Mouse (Mus musculus) left cerebral cortex, postnatal 14 days (tissue): ENCODE results near the gene Shank2. TPM values are rescaled to one million over a fixed set of nuclear protein-coding genes. Genes with fewer than 3 reads are reported as not detected.

ENCODE experiments used
- DNase-seq, 2 experiments: peaks; one replicate each; pipeline ENCODE4 v3.0.0; 2021 to 2022; ENCODE audit warnings: low spot score in 2 of 2, mixed read lengths in 1 of 2
- intact Hi-C: fragments of 180-260 bp; cut with DNase I; formaldehyde crosslinking; loops from one replicate; pipeline ENCODE4 v1.15.1; 2025
- total RNA-seq, 2 experiments: library from RNA; stranded (reverse); gene quantifications; 2 replicates each; pipeline ENCODE4 v1.2.3; 2021

Gene Shank2
- total RNA-seq, 2 experiments from 2014 or later, result 170 to 187 TPM

DNA sequence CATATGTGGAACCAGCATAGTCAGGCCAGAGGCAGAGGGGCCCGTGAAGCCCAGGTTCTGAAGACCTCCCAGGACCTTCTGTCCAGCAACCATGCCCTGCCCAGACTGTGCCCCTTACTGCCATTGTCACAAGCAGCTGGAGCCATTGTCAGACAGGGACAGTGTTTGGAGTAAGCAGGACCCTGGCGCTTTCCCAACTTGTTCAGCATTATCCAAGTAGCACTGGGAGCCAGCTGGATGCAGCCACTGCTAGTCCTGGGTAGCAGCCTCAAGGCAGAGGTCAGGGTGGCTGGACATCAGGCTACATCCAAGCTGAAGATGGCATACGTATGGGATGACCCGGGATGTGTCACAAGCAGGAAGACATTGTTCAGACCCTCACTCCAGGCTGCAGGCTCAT is 187.7 kb downstream of the Shank2 start:
- intact Hi-C loops, result loop anchor here (10.0 kb wide), 1 partner anchor 285 kb away; no protein-coding TSS in a partner anchor
- no peak for DNase-seq

DNA sequence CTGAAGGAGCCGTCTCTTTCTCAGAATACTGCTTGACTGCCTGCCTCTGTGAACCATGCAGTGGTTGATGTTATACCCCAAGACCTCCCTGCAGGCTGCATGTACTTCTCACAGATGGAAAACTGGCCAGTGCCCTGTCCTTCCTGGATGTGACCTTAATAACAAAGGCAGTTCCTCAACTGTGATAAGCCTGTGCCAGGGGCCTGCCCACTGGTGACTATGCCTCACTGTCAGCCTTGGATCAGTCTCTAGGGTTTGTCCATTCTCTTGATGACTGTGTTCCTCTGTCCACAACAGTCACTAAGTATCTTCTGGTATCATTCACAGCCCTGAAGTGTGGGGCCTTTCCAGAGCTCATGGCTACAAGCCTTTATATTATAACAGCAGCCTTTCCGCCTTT is 196.8 kb downstream of the Shank2 start:
- no peak for DNase-seq
- intact Hi-C loops, result no loop called here

DNA sequence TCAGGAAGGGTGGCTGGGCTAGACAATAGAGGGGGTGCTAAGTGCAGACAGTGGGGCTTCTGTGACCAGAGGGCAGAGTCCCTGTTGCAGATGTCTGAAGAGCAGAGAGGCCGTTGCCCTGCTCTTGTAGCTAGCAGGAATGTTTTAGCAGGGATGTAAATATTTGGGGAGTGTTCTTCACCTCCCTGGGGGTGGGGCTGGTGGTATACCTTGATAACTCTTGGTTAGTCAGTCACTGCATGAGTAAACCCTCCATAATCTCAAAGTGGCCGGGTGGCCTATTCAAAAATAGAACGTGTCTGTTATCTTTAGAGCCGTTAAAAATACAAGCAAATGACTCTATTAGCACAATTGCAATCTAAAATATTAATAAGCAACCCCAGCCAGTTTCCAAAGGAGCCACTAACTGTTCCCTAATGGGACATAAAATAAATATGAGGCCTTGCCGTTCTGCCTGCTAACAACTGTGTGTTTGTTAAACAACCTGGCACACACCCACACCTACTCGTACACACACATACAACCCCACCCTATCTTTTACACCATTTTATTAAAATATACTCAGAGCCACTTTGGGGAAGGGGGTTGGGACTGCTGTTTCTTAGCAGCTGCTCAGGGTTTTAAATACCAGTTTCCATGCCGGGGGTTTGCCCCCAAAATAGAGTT is 200.4 kb downstream of the Shank2 start:
- intact Hi-C loops, result no loop called here
- no peak for DNase-seq

DNA sequence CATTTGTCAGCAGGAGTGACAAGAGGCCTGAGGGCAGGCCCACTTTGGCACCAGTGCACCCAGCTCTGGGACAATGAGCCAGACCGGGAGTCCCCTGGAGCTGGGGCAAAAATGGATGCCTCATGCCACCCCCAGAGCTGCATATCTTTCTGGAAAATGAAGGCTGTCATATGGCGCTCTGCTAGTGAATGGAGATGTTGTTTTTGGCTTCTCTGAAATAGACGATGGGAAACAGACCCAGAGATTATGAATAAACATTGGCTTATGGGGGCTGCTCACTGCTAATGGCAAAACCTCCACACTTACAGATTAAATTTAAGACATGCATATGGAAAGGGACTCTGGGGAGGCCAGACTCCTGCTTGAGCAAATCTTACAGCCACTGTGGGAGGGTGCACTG is 202.6 kb downstream of the Shank2 start:
- peak; percentile 35 to 36 for DNase-seq
- intact Hi-C loops, result no loop called here

DNA sequence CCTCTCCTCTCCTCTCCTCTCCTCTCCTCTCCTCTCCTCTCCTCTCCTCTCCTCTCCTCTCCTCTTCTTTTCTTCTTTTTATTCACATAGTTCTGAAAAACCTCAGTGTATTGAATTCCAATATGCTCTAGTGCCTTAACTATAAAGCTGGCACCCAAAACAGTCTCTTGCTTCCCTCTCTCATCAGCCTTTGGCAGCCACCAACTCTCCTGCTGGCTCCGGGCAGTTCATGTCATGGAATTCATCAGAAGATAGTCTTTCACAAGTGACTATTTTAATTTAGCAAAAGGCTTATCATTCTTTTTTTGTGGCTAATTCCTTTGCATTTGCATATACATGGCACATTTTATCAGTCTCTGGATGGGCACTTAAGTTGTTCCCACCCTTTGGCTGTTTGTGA is 203.4 kb downstream of the Shank2 start:
- no peak for DNase-seq
- intact Hi-C loops, result no loop called here

DNA sequence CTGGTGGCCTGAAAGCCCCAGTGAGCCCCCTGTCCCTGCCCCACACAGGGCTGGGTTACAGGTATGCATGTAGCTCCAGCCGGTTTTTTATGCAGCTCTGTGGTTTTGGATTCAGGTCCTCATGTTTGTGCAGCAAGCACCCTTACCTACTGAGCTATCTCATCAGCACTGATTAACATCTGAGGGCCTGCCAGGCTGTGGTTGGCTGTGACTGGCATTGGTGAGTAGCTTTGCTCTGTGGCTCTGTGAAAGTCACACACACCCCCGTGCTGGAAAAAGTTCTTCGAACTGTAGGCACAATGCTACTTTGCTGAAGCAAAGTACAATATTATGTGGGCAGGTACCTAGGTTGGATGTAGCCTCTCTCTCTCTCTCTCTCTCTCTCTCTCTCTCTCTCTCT is 204.1 kb downstream of the Shank2 start:
- intact Hi-C loops, result no loop called here
- DNase-seq, result no peak

DNA sequence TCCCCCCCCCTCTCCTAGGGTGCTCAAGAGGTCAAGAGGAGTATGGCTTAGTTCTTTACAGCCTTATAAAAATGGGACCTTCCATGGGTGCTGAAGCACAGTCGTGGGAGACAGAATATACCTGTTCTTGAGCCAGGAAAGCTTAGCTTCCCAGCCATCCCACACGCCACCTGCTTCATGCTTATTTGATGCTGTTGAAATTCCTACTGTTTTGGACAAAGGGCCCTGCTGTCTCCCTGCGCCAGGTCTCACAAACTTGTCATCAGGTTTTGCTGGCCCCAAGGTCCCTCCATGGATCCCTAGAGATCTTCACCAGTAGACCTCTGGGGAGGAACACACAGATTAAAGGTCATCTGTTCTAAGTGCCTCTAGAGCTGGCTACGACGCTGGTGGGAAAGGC is 204.5 kb downstream of the Shank2 start:
- peak in 1 of 2 experiments; percentile 26 for DNase-seq
- intact Hi-C loops, result no loop called here

DNA sequence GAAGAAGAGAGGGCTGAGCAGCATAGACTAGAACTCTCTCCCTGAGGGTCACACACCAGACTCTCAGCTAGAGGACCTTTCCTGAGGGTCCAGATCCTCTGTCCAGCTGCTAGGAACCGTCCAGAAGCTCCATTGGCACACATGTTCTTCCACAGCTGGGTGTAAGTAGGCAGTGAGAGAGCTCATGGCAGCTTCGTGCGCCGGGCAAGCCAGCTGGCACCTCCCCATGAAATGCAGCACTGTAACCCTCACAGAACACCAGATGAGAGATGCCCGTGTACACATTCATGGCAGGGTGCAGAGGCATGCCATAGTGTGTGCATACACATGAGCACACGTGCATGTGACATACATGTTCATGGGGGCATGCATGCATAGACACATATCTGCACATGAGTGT is 205.4 kb downstream of the Shank2 start:
- peak; percentile 24 to 64 for DNase-seq
- intact Hi-C loops, result no loop called here

DNA sequence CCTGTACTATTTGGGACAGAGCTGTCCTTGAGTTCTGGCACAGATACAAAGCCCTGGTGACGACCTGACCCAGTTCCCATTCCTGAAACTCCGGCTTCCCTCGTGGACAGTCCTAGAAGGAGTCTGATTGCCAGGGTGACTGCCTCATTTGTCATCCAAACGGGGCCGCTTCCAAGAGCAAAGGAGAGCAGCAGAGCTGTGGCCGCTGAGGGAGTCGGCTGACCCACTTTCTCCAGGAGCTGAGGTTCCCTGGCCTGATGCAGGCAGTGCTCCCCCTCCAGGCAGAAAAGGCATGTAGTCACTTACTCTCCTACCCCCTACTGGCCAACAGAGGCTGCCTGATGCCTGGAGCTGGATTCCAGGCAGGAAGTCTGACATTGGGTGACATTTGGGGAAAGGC is 206.1 kb downstream of the Shank2 start:
- DNase-seq, result peak; percentile 73 to 89
- intact Hi-C loops, result loop anchor here (1.0 kb wide), 1 partner anchor 127 kb away; no protein-coding TSS in a partner anchor

DNA sequence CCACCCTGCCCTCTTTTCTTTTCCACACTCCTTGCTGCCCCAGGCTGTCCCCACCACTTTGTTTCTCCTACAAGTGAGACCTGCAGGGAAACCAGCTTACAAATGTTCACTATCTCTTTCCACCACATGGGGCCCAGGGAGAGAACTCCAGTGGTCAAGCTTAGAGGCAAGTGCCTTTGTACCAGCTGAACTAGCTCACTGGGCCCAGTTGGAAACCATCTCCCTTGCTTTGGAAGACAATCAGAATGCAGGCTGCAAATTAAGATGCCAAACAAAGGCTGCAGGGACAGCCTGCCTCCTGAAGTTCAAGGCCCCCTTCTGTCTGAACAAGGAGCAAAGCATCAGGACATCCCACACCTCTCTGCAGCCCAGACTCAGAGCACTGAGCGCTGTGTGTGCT is 206.9 kb downstream of the Shank2 start:
- intact Hi-C loops, result loop anchor here (1.0 kb wide), 1 partner anchor 127 kb away; no protein-coding TSS in a partner anchor
- no peak for DNase-seq

DNA sequence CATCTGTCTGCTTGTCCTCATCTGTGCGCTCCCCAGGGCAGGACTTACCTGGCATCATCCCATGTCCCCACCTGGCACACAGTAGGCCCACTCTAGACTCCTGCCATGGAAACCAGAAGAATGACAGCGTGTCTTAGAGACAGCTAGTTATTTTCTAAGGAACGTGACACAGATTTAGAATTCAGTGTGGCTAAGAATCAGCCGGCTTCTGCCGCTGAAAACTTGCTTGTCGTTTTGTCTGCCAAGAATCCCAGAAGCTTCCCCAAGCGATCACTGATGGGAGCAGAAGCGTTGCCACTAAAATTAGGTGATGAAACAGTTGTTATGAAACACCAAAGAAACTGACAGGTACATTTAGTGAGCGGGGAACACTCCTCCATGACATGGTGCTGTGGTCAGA is 208.8 kb downstream of the Shank2 start:
- peak; percentile 49 to 80 for DNase-seq
- intact Hi-C loops, result no loop called here

DNA sequence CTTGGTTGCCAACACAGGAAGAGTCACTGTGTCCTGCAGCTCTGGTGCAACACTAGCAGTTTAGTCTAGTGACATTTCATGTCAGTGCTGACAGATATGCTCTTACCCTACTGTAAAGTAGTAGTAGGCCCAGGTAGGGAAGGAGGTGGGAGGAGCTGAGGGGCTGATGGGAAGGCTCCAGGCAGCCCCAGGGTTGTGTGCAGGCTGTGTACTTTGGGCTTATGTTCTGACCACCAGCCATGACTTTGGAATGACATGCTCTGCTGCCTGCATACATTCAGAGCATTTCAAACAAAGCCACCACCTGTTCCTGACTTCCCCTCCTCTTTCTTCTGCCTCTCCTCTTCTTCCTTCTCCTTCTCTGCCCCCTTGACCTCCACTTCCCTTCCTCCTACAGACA is 211.0 kb downstream of the Shank2 start:
- intact Hi-C loops, result no loop called here
- DNase-seq, result no peak

DNA sequence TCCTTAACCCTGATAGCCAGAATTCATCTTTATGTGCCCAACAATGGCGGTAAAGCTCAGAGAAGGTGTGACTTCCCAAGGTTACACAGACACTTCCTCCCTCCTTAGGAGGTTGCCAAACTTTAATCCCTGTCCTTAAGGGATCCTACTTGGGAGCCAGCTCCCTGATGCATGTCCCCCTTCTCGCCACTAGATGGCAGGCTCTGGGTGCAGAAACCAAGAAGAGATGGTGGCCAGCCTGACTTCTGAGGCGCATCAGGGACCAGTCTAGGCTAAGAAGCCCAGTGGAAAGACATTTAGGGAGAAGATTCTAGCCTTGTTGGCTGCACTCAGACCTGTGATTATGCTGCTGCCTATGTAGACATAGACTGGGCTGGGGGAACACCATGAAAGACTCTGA is 215.5 kb downstream of the Shank2 start:
- intact Hi-C loops, result loop anchor here (1.0 kb wide), 1 partner anchor 209 kb away; no protein-coding TSS in a partner anchor
- DNase-seq, result peak; percentile 83 to 87

DNA sequence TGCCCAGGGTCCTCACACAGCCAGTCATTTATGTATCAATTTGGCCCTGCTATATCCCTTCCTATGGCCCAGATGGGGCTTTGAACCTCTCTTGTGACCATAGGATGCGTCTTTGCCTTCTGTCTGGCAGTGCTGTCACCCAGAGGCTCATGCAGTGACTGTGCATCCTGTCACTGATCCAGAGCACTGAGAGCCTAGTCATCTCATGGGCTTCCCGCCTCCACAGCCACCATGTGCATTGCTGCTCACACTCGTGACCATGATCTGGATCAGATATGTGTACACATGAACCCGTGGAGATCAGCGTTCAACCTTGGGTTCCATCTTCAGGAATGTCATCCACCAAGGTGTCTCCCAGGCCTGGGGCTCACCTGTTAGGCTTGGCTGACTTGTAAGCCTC is 227.0 kb downstream of the Shank2 start:
- intact Hi-C loops, result no loop called here
- no peak for DNase-seq

DNA sequence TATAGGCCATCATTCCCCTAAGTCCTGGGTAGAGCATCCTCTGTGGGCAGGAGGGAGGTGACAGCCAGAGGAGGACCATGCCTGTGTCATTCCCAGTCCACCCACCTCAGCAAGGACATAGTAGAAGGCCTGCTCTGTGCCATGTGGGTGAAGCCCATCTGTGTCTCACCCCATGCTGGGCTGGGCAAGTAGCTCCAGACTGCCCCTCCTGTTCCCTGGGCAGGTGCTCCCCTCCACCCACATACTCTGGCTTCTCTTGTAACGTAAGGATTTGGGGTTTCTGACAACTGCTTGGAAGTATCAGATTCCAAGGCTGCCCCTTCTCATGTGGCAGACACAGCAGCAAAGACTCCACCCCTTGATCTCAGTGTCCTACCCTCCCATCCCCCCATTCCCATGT is 227.7 kb downstream of the Shank2 start:
- intact Hi-C loops, result no loop called here
- DNase-seq, result no peak

DNA sequence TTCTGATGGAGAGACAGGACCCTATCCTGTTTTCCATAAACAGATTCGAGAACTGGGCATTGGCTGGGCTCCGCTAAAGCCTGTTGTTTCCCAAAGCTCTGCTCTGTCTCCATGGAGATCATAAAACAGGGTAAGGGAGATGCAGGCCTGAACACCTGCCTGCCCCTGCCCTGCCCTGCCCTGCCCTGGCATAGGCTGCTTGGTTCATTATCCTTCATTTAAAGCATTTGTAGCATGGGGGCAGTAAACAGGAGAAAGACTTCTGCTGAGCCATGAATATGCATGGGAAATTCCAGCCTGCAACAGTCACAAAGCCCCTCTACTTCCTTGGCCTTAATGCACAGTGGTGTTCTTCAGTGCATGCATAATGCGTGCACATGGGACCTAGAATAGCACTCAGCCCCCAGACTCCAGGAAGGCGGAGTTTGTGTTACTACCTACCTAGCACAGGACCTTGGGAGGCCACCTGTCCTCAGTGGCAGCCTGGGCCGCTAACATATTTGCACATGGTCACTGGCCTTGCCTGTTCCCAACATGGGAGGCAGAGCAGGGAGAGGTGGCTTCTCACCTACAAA is 230.5 kb downstream of the Shank2 start:
- intact Hi-C loops, result no loop called here
- no peak for DNase-seq

DNA sequence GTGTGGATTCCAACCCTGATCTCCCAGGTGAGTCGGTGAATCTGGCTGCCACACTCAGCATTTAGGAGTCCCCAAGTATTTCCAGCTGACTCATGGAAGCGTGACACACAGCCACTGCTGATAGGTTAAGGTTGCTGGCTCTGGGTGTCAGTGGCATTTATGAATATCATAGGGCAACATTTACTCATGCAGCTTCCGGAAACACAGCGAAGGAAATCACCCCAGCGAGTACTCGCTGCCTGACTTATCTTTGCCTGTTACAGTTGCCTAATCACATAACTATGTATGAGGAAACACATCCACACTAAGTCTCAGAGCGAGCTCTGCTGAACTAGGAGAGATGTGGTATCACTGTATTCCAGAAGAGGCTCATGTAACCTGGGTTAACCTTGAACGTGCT is 231.8 kb downstream of the Shank2 start:
- intact Hi-C loops, result no loop called here
- DNase-seq, result no peak

DNA sequence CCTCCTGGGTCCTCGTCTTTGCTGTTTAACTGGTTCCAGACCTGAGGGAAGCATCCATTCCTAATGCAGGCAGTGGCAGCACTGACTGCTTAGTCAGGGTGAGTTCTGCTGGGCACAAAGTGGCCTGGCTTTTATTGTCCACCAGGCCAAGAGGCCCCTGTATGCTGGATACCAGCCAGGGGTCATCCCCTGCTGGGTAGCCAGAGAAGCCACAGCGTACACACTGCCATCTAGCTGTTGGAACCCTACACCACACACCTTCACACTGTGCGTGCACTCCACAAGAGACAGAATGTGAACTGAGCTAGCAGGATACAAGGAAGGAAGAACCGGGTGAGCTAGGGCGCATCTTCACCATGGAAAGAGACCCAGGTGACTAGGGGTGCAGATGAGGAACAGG is 233.1 kb downstream of the Shank2 start:
- no peak for DNase-seq
- intact Hi-C loops, result no loop called here

DNA sequence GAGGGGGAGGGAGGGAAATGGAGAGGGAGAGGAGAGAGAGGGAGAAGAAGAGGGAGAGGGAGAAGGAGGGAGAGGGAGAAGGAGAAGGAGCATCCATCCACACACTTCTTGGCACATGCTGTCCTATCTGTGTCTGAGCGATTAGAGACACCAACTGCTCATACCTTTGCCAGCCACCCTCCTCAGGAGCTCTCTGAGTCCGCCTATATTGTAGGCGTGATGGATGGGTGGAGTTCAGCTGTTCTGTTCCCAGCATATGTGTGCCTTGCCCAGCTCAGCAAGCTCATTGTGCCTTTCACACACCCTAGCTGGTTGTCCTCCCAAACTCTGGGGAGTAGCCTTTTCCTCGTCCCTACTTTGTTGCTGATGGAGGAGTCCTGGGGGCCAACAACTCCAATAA is 233.8 kb downstream of the Shank2 start:
- peak in 1 of 2 experiments; percentile 54 for DNase-seq
- intact Hi-C loops, result no loop called here

DNA sequence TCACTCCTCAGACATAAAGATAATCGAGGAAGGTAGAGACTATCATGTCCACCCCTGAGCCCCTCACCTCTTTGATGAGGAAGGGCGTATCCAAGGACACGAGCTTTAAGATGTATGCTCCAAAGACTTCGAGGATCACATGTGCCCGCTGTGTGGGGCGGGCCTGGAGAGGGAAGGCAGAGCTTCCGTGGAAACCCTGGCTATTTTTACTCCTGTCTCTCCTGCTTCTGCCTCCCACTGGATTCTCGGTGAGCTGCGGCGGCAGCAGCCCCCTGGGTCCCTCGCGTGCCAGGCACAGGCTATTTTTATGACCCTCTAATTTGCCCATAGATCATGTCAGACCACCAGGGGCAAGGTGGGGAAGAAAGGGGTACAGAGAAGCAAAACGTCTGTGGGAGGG is 235.1 kb downstream of the Shank2 start:
- peak; percentile 64 to 75 for DNase-seq
- intact Hi-C loops, result no loop called here

DNA sequence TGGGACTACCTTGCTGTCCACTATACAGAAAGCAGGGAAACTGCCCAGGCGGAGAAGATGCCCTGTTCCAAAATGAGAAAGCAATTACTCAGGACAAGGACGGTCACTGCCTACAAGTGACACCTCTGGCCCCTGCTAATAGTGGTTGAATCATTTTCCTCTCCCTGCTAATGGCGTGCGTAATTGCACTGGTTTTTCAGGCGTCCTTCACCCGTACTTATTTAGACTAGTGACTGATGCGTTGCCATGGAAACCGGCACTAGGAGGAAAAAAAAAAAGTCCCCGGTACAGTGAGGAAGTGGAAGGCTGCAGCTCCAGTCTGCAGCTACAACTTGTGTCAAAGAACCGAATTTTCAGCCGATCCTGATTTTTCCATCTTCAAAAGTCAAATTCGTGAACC is 236.7 kb downstream of the Shank2 start:
- intact Hi-C loops, result no loop called here
- peak; percentile 73 to 75 for DNase-seq
